Mouse (Mus musculus) heart, adult 2 months (tissue): Measurements from ENCODE around the gene Eif6. TPM values are rescaled to one million over a fixed set of nuclear protein-coding genes. Genes with fewer than 3 reads are reported as not detected.
A peak's percentile ranks its signal among the peaks of the same experiment; 100 is the strongest.

Source experiments
- DNase-seq, 2 experiments: peaks; one replicate each; pipeline ENCODE4 v3.0.0; 2021
- H3K27ac ChIP-seq: fragments of 200-600 bp; 2 replicates; pipeline ENCODE4 v1.8.1; 2022
- H3K27me3 ChIP-seq: fragments of 200-500 bp; 2 replicates; pipeline ENCODE4 v1.6.1; 2012; ENCODE audit warnings: mild to moderate bottlenecking, low read length, inconsistent platforms, mixed read lengths; ENCODE audit not compliant: control insufficient read depth, insufficient read depth
- H3K36me3 ChIP-seq: fragments of 200-500 bp; 2 replicates; pipeline ENCODE4 v1.6.1; 2012; ENCODE audit warnings: low read length, inconsistent platforms; ENCODE audit not compliant: control insufficient read depth, insufficient read depth
- H3K4me1 ChIP-seq: fragments of 200-500 bp; 2 replicates; pipeline ENCODE4 v1.6.1; 2011; ENCODE audit warnings: low read length; ENCODE audit not compliant: control insufficient read depth, insufficient read depth
- H3K4me3 ChIP-seq: fragments of 200-600 bp; 2 replicates; pipeline ENCODE4 v1.8.1; 2022
- H3K79me2 ChIP-seq: fragments of 200-500 bp; replicated peaks from 2 replicates; pipeline ENCODE4 v1.6.1; 2012; ENCODE audit warnings: mild to moderate bottlenecking, inconsistent platforms, low read length, moderate library complexity, mixed read lengths; ENCODE audit not compliant: control insufficient read depth, insufficient read depth
- H3K9ac ChIP-seq: fragments of 200-500 bp; 2 replicates; pipeline ENCODE4 v1.6.1; 2012; ENCODE audit warnings: low read depth, mild to moderate bottlenecking, control low read depth, inconsistent platforms, low read length, mixed read lengths
- CTCF ChIP-seq: fragments of 200-600 bp; IDR thresholded peaks from 2 replicates; pipeline ENCODE4 v1.8.1; 2022; ENCODE audit warnings: antibody characterized with exemption, mild to moderate bottlenecking, moderate library complexity
- EP300 ChIP-seq: fragments of 200-500 bp; IDR thresholded peaks from 2 replicates; pipeline ENCODE4 v1.6.1; 2011; ENCODE audit warnings: low read depth, low read length, control low read depth; ENCODE audit not compliant: insufficient read depth
- POLR2A ChIP-seq: fragments of 200-500 bp; IDR thresholded peaks from 2 replicates; pipeline ENCODE4 v1.6.1; 2011; ENCODE audit warnings: mild to moderate bottlenecking, low read depth, low read length, control low read depth; ENCODE audit not compliant: insufficient read depth
- WGBS: fragments of 180-500 bp; shearing (Covaris S2); methylation state at CpG from one replicate; pipeline ENCODE4 v1.1.7; 2018; 5-methylcytosine and 5-hydroxymethylcytosine counted together
- intact Hi-C: fragments of 180-260 bp; cut with DNase I; formaldehyde crosslinking; loops from one replicate; pipeline ENCODE4 v1.15.1; 2025
- polyA plus RNA-seq: library from polyadenylated mRNA; depleted of rRNA; stranded (reverse); fragments of >200 nt; gene quantifications from 2 replicates; pipeline ENCODE4 v1.2.3, GENCODE M21; 2012
- total RNA-seq, 2 experiments: library from RNA; stranded (reverse); gene quantifications; 2 replicates each; pipeline ENCODE4 v1.2.3; 2021

Eif6 gene
- total and polyA plus RNA-seq, 3 experiments, result 40.1 to 52.3 (median 51.2) TPM

DNA sequence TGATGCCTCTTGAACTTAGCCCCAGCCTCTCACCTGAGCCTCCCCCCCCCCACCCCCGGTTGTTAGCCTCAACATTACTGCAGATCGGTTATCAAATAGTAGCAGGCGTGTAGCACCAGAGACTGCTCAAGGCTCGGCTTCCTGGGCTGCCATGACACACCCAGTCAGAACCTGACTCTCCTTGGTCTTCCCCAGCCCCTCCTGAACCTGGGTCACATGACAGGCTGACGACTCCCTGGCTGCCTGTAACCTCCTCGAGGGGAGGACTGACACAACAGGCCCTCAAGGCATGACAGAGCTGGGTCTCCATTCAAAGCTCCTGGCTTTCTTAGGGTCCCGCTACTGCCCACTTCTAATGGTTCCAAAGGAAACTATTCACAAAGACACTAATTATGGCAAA is 22.7 kb upstream of the Eif6 start:
- intact Hi-C loops, result no loop called here
- no peak overlapping the region for H3K9ac ChIP-seq
- TF ChIP-seq CTCF (no peak), POLR2A (no peak), EP300 (no peak)
- no peak overlapping the region for H3K4me3 ChIP-seq
- H3K36me3 ChIP-seq, result no peaks in the 10 kb centered on the region
- no peak for DNase-seq
- no peaks in the 10 kb centered on the region for H3K4me1 ChIP-seq
- H3K27me3 ChIP-seq, result no peaks in the 10 kb centered on the region
- WGBS, result 64% methylated on average over 7 of the region's 7 CpGs
- no peak overlapping the region for H3K27ac ChIP-seq
- H3K79me2 ChIP-seq, result no peaks in the 10 kb centered on the region

DNA sequence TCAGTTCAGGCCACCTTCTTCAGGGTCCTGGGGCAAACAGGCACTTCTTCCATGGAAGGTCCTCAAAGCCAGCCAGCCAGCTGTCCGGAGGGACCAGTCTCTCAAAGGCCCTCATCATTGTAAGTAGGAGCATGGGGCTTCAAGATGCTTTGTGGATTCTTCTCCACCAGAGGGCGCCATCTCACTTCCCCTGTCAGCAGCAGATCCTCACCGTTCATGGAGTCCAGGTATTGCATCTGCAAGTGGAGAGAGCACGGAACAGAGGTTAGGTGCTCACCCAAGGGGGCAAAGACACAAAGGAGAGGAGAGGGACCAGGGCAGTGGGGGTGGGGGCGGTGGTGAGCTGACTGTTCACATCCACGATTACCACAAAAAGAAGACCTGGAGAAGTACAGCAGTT is 21.6 kb upstream of the Eif6 start:
- no peak overlapping the region for H3K9ac ChIP-seq
- no peaks in the 10 kb centered on the region for H3K27me3 ChIP-seq
- no peaks in the 10 kb centered on the region for H3K4me1 ChIP-seq
- peak; percentile 66 to 70 for DNase-seq
- TF ChIP-seq CTCF, result peak; percentile 81
- TF ChIP-seq POLR2A, result no peak
- TF ChIP-seq EP300, result no peak
- H3K27ac ChIP-seq, result no peak overlapping the region
- no peak overlapping the region for H3K4me3 ChIP-seq
- intact Hi-C loops, result loop anchor here (1.0 kb wide), 1 partner anchor 98 kb away; no protein-coding TSS in a partner anchor
- H3K79me2 ChIP-seq, result no peaks in the 10 kb centered on the region
- no peaks in the 10 kb centered on the region for H3K36me3 ChIP-seq
- 32% methylated on average over 6 of the region's 6 CpGs for WGBS

DNA sequence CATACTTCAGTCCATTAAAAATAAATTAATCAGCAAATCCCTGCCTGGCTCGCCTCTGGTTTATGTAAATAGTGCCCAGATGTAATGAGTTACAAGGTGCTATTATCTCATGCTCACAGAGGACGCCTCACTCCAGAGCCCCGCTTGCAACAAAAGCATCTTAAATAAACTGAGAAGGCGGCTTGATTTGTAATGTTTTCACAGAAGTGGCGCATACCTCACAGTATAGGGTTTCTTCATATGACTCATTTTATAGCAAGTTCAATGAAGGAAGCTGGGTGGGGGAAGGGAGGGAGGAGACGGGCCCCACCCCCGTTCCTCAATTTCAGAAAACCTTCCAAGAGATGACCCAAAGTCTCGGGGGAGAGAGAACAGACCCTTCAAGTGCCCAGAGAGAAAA is 20.2 kb upstream of the Eif6 start:
- TF ChIP-seq POLR2A (no peak), CTCF (no peak), EP300 (no peak)
- no peak overlapping the region for H3K9ac ChIP-seq
- H3K4me3 ChIP-seq, result no peak overlapping the region
- no peaks in the 10 kb centered on the region for H3K27me3 ChIP-seq
- intact Hi-C loops, result no loop called here
- 84% methylated on average over 8 of the region's 8 CpGs for whole genome bisulfite sequencing
- H3K79me2 ChIP-seq, result no peaks in the 10 kb centered on the region
- no peaks in the 10 kb centered on the region for H3K36me3 ChIP-seq
- DNase-seq, result no peak
- no peak overlapping the region for H3K27ac ChIP-seq
- H3K4me1 ChIP-seq, result no peaks in the 10 kb centered on the region

DNA sequence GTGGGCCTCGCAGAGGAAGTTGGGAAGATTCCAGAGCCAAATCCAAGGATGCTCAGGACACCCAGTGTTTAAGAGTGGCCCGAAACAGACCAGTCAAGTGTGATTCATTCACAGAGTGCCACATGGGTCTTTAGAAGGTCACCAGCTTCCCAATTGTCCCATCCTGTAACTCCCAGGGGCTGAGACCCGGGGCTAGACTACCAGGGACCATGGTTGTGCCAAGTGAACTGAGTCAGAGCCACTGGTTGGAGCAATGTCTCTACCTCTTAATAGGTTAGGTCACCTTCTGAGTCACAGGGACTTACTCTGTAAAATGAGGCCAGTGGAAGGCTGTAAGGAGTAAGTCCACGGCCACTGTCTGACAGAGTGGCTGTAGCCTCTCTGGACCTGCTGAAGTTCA is 12.2 kb upstream of the Eif6 start:
- intact Hi-C loops, result no loop called here
- 75% methylated on average over 4 of the region's 4 CpGs for WGBS
- no peaks in the 10 kb centered on the region for H3K27me3 ChIP-seq
- no peak overlapping the region for H3K27ac ChIP-seq
- H3K4me1 ChIP-seq, result no peaks in the 10 kb centered on the region
- no peaks in the 10 kb centered on the region for H3K79me2 ChIP-seq
- DNase-seq, result no peak
- H3K36me3 ChIP-seq, result no peaks in the 10 kb centered on the region
- TF ChIP-seq POLR2A (no peak), EP300 (no peak), CTCF (no peak)
- H3K9ac ChIP-seq, result no peak overlapping the region
- H3K4me3 ChIP-seq, result no peak overlapping the region

DNA sequence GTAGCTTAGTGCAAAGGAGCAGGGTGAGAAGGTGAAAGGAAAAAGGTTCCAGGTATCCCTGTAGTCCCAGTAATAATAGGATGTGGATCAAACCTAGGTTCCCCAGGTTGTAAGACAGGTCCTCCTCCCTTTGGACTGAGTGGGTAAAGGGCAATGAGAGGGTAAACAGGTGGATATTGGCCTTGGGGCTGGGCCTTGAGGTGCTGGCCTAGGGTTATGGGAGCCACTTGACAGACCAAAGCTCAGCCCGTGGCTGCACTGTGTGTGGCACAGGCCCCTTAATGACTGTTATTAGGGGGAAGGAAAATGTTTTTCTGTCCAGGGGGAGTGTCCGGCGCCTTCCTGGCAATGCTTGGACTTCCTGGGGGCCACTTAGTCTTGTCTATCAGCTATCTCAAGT is 11.2 kb upstream of the Eif6 start:
- intact Hi-C loops, result no loop called here
- no peak overlapping the region for H3K27ac ChIP-seq
- no peak for DNase-seq
- WGBS, result 58% methylated on average over 3 of the region's 3 CpGs
- no peak overlapping the region for H3K9ac ChIP-seq
- H3K4me1 ChIP-seq, result no peaks in the 10 kb centered on the region
- H3K36me3 ChIP-seq, result no peaks in the 10 kb centered on the region
- no peaks in the 10 kb centered on the region for H3K27me3 ChIP-seq
- H3K4me3 ChIP-seq, result no peak overlapping the region
- TF ChIP-seq POLR2A, result no peak
- no peaks in the 10 kb centered on the region for H3K79me2 ChIP-seq

DNA sequence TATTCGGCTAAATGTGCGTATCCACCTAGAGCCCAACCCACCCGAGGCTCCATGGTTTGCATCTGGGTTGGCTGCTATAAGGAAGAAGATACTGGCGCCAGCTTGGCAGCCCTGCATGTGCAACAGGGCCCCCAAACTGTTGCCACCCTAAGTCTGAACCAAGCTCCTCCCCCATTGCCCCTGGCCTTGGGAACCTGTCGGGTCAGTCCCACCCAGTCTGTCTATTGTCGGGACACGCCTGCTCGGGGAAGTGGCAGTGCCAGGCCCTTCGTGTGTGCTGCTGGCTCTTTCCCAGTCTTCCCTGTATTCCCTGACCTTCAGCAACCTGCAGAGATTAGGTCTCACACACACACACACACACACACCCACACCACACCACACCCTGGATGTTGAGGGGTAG is 8.0 kb upstream of the Eif6 start, which contains the start of gene Fam83c:
TSS of gene Fam83c (minus strand) at position 123 of the 400 bp plus-strand sequence.
- Histone ChIP-seq H3K4me3 (no peak within 1 kb of the TSS), H3K4me1 (no peaks in the 10 kb centered on the region), H3K79me2 (no peaks in the 10 kb centered on the region), H3K9ac (no peak within 1 kb of the TSS), H3K36me3 (no peaks in the 10 kb centered on the region), H3K27me3 (no peaks in the 10 kb centered on the region), H3K27ac (no peak within 1 kb of the TSS)
- TF ChIP-seq CTCF (no peak), EP300 (no peak), POLR2A (no peak)
- no peak for DNase-seq
- intact Hi-C loops, result no loop called here
- 48% methylated on average over 9 of the region's 9 CpGs for WGBS
